Mouse (Mus musculus) lung, embryonic 14.5 days (tissue): ENCODE measurements at regions not wholly inside any gene's neighbourhood (a gene's known extent, or its start where the extent isn't known, plus 50 kb on each side); places are given as distances from the start of the nearest gene placed in this dataset.

Source experiments
- ATAC-seq: fragments of 200-750 bp; cut with Nextera tagmentation; 2 replicates; pipeline ENCODE4 v1.8.0; 2017; ENCODE audit warnings: mild to moderate bottlenecking, moderate TSS enrichment, moderate library complexity; ENCODE audit not compliant: insufficient read depth
- DNase-seq: peaks from one replicate; pipeline ENCODE4 v3.0.0-alpha.2; 2015
- H3K27ac ChIP-seq: fragments of 300-500 bp; sonication (generic); 2 replicates; pipeline ENCODE4 v1.5.1; 2014; ENCODE audit warnings: low read depth, mild to moderate bottlenecking, moderate library complexity
- H3K27me3 ChIP-seq: fragments of 300-500 bp; sonication (generic); 2 replicates; pipeline ENCODE4 v1.6.1; 2014; ENCODE audit warnings: low read length, control low read depth; ENCODE audit not compliant: insufficient read depth
- H3K36me3 ChIP-seq: fragments of 300-500 bp; sonication (generic); 2 replicates; pipeline ENCODE4 v1.6.1; 2014; ENCODE audit warnings: control low read depth; ENCODE audit not compliant: insufficient read depth
- H3K4me1 ChIP-seq: fragments of 300-500 bp; sonication (generic); 2 replicates; pipeline ENCODE4 v1.6.1; 2014; ENCODE audit warnings: antibody characterized with exemption, control low read depth; ENCODE audit not compliant: insufficient read depth
- H3K4me2 ChIP-seq: fragments of 300-500 bp; sonication (generic); 2 replicates; pipeline ENCODE4 v1.6.1; 2014; ENCODE audit warnings: mild to moderate bottlenecking
- H3K4me3 ChIP-seq: fragments of 300-500 bp; sonication (generic); 2 replicates; pipeline ENCODE4 v1.5.1; 2014; ENCODE audit warnings: low read depth, low read length
- H3K9ac ChIP-seq: fragments of 300-500 bp; sonication (generic); 2 replicates; pipeline ENCODE4 v1.6.1; 2014
- H3K9me3 ChIP-seq: fragments of 300-500 bp; sonication (generic); 2 replicates; pipeline ENCODE4 v1.6.1; 2016; ENCODE audit warnings: low read depth, low read length, control low read depth
- CTCF ChIP-seq: IDR thresholded peaks from 2 replicates; pipeline ENCODE4 v1.5.1; 2016; ENCODE audit warnings: antibody characterized with exemption, low read depth
- WGBS: fragments of 180-500 bp; shearing (Covaris S2); extraction: QIAGEN DNeasy Blood & Tissue Kit; methylation state at CpG from one replicate; pipeline ENCODE4 v1.1.7; 2014; 5-methylcytosine and 5-hydroxymethylcytosine counted together

- TF ChIP-seq CTCF: no peak
Observed at GRCm38 (mm10) chr6:80862256-80862655, 843.6 kb downstream of the Lrrtm4 start.

GRCm38 (mm10) chr6:80862741-80863140 lies 844.1 kb downstream of the Lrrtm4 start:
- H3K9ac ChIP-seq: no peak overlapping the region
- H3K4me1 ChIP-seq: no peaks in the 10 kb centered on the region
- H3K9me3 ChIP-seq: no peaks in the 10 kb centered on the region
- no peaks in the 10 kb centered on the region for H3K36me3 ChIP-seq
- ATAC-seq: no peak
- no peak overlapping the region for H3K4me3 ChIP-seq
- TF ChIP-seq CTCF: no peak
- no peaks in the 10 kb centered on the region for H3K27me3 ChIP-seq
- H3K27ac ChIP-seq: no peak overlapping the region
- 76% methylated on average over 2 of the region's 2 CpGs for WGBS
- H3K4me2 ChIP-seq: no peak overlapping the region
- no peak for DNase-seq

More at GRCm38 (mm10) chr6:80862256-80862655, 843.6 kb downstream of the Lrrtm4 start:
- H3K27ac ChIP-seq: no peak overlapping the region
- no peak overlapping the region for H3K9ac ChIP-seq
- no peak overlapping the region for H3K4me3 ChIP-seq
- no peaks in the 10 kb centered on the region for H3K4me1 ChIP-seq
- no peak for ATAC-seq
- no peak for DNase-seq
- no peaks in the 10 kb centered on the region for H3K27me3 ChIP-seq
- 78% methylated on average over 2 of the region's 2 CpGs for WGBS
- no peak overlapping the region for H3K4me2 ChIP-seq
- H3K36me3 ChIP-seq: no peaks in the 10 kb centered on the region
- H3K9me3 ChIP-seq: no peaks in the 10 kb centered on the region

DNA sequence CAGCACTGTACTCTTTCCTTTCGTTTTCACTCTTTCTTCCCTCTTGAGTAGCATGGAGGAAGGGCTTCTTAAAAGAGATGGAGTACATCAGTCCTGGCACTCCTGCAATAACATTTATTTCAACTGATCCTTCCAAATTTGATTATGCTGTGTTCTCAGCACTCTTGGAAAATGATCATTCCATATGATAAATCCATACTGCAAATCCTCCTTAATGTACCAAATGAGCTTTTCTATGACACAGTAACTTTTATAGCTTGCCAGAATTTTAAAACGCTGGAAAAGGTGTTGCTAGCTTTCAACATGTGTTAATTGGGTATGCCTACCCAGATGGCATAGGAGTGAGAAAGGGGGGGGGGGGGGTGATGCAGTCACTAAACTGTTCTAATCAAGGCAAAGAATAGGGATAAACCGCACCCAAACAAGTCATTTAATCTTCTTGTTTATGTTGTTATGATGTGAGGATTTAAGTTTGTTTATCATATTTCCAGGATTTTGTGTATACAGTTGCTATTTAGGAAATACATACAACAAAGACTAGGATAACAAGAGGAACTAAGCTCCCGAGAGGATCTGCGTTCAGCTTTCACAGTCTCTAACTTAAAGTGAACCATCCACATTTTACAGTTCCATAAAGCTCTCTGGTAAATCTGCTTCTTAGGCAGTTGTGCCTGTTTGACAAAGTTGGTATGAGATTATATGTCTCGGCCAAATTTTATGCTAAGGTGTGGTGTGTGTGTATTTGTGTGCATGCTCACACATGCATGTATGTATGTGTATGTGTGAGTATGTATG lies 847.3 kb downstream of the Lrrtm4 start:
- 60% methylated on average over 6 of the region's 6 CpGs for WGBS
- H3K4me1 ChIP-seq: no peaks in the 10 kb centered on the region
- ATAC-seq: no peak
- H3K4me3 ChIP-seq: no peak overlapping the region
- no peak overlapping the region for H3K9ac ChIP-seq
- no peak overlapping the region for H3K4me2 ChIP-seq
- H3K9me3 ChIP-seq: no peaks in the 10 kb centered on the region
- no peak for TF ChIP-seq CTCF
- H3K27me3 ChIP-seq: no peaks in the 10 kb centered on the region
- no peak overlapping the region for H3K27ac ChIP-seq
- no peaks in the 10 kb centered on the region for H3K36me3 ChIP-seq
- peak; percentile 3 for DNase-seq

- DNase-seq: peak; percentile 13
- H3K36me3 ChIP-seq: no peaks in the 10 kb centered on the region
- no peak overlapping the region for H3K9ac ChIP-seq
- 51% methylated on average over 3 of the region's 3 CpGs for WGBS
- no peak overlapping the region for H3K4me2 ChIP-seq
- no peaks in the 10 kb centered on the region for H3K27me3 ChIP-seq
- no peak overlapping the region for H3K4me3 ChIP-seq
- H3K27ac ChIP-seq: no peak overlapping the region
- TF ChIP-seq CTCF: no peak
- ATAC-seq: no peak
- no peaks in the 10 kb centered on the region for H3K9me3 ChIP-seq
- H3K4me1 ChIP-seq: no peaks in the 10 kb centered on the region
Observed at GRCm38 (mm10) chr6:80885363-80885762, 866.7 kb downstream of the Lrrtm4 start.

- H3K4me2 ChIP-seq: no peak overlapping the region
- H3K4me3 ChIP-seq: no peak overlapping the region
- ATAC-seq: no peak
- no peaks in the 10 kb centered on the region for H3K9me3 ChIP-seq
- H3K27me3 ChIP-seq: no peaks in the 10 kb centered on the region
- DNase-seq: no peak
- no peak for TF ChIP-seq CTCF
- no peaks in the 10 kb centered on the region for H3K36me3 ChIP-seq
- H3K27ac ChIP-seq: no peak overlapping the region
- no peak overlapping the region for H3K9ac ChIP-seq
- 90% methylated on average over 2 of the region's 2 CpGs for WGBS
- no peaks in the 10 kb centered on the region for H3K4me1 ChIP-seq
Observed at GRCm38 (mm10) chr6:80905220-80905619, 886.5 kb downstream of the Lrrtm4 start.

GRCm38 (mm10) chr6:80929799-80930198 lies 911.1 kb downstream of the Lrrtm4 start:
- no peaks in the 10 kb centered on the region for H3K4me1 ChIP-seq
- H3K4me2 ChIP-seq: no peak overlapping the region
- H3K9ac ChIP-seq: no peak overlapping the region
- 58% methylated on average over 1 of the region's 1 CpGs for WGBS
- no peaks in the 10 kb centered on the region for H3K9me3 ChIP-seq
- no peak overlapping the region for H3K27ac ChIP-seq
- ATAC-seq (no peak), DNase-seq (no peak)
- no peaks in the 10 kb centered on the region for H3K27me3 ChIP-seq
- no peak for TF ChIP-seq CTCF
- H3K4me3 ChIP-seq: no peak overlapping the region
- H3K36me3 ChIP-seq: no peaks in the 10 kb centered on the region

DNA sequence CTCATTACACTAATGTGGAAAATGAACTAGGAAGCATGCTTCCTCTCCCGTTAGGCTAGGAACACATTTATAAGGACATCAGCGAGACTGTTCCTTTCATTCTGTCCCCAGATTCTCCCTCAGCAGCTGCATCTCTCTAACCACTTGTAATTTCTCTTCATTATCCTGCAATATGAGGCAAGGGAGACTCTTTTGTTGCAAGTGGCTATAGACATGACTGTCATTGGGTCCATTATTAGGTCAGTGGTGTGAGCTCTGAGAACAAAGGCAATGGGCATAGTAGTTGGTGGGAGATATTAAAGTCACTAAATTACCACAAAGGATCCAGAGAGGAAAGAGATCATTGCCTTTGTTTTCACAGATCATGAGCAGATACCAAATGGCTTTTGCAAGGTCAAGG lies 948.3 kb upstream of the Gcfc2 start:
- no peak overlapping the region for H3K27ac ChIP-seq
- WGBS: 62% methylated on average over 2 of the region's 2 CpGs
- H3K4me2 ChIP-seq: no peak overlapping the region
- H3K27me3 ChIP-seq: no peaks in the 10 kb centered on the region
- DNase-seq: no peak
- no peak overlapping the region for H3K4me3 ChIP-seq
- no peaks in the 10 kb centered on the region for H3K9me3 ChIP-seq
- no peaks in the 10 kb centered on the region for H3K4me1 ChIP-seq
- no peak overlapping the region for H3K9ac ChIP-seq
- ATAC-seq: no peak
- no peak for TF ChIP-seq CTCF
- H3K36me3 ChIP-seq: no peaks in the 10 kb centered on the region

DNA sequence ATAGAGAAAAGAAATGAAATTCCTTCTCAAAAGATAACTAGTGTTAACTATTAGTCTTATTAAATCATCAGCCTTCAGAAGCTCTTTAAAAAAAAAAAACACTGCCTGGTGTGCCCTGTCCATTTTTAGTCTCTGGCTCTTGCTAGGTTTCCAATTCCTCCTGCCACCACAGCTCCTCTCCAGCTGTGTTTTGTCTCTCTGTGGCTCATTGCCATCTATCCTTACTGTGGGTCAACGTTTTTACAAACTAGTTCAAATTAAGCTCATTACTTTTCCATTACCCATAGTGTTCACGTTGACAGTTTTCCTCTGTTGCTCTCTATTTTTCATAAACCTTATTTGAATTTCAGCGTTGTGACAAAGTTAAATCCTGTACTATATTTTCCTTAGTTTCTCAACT lies 930.0 kb upstream of the Gcfc2 start:
- H3K27ac ChIP-seq: no peak overlapping the region
- no peak overlapping the region for H3K4me3 ChIP-seq
- H3K36me3 ChIP-seq: no peaks in the 10 kb centered on the region
- no peaks in the 10 kb centered on the region for H3K9me3 ChIP-seq
- 38% methylated on average over 3 of the region's 3 CpGs for WGBS
- no peaks in the 10 kb centered on the region for H3K27me3 ChIP-seq
- no peaks in the 10 kb centered on the region for H3K4me1 ChIP-seq
- no peak overlapping the region for H3K4me2 ChIP-seq
- TF ChIP-seq CTCF: no peak
- DNase-seq (peak; percentile 54), ATAC-seq (no peak; the same call in 1 of the 2 replicates)
- no peak overlapping the region for H3K9ac ChIP-seq
